Mouse (Mus musculus): ENCODE measurements at regions not wholly inside any gene's neighbourhood (a gene's known extent, or its start where the extent isn't known, plus 50 kb on each side); places are given as distances from the start of the nearest gene placed in this dataset.
A peak's percentile ranks its signal among the peaks of the same experiment; 100 is the strongest.

GRCm38 (mm10) chrX:97434327-97434726, 57.3 kb upstream of the Eda2r start:
- H3K9me3 ChIP-seq (replicated peaks), result no peaks in the 10 kb centered on the region
- no peak overlapping the region for H3K4me3 ChIP-seq
- no peaks in the 10 kb centered on the region for H3K36me3 ChIP-seq (ENCODE audit: poor library complexity, severe bottlenecking)
- no peak for ATAC-seq
- 36% methylated on average over 2 of the region's 2 CpGs for WGBS
- H3K27ac ChIP-seq, result no peak overlapping the region
- no peaks in the 10 kb centered on the region for H3K27me3 ChIP-seq
- no peaks in the 10 kb centered on the region for H3K4me1 ChIP-seq
- no peak overlapping the region for H3K9ac ChIP-seq
- H3K4me2 ChIP-seq, result no peak overlapping the region

GRCm38 (mm10) chrX:97431391-97431803, 54.4 kb upstream of the Eda2r start:
- H3K9ac ChIP-seq, result no peak overlapping the region
- no peaks in the 10 kb centered on the region for H3K27me3 ChIP-seq
- no peaks in the 10 kb centered on the region for H3K36me3 ChIP-seq (ENCODE audit: poor library complexity, severe bottlenecking)
- H3K9me3 ChIP-seq (replicated peaks), result no peaks in the 10 kb centered on the region
- ATAC-seq, result peak; percentile 84
- WGBS, result 11% methylated on average over 6 of the region's 6 CpGs
- no peak overlapping the region for H3K27ac ChIP-seq
- H3K4me3 ChIP-seq, result peak overlapping the region; percentile 35
- no peaks in the 10 kb centered on the region for H3K4me1 ChIP-seq
- peak overlapping the region; percentile 54 for H3K4me2 ChIP-seq

Measured in forebrain, embryonic 13.5 days (tissue).